Mouse (Mus musculus): ENCODE measurements around the gene Foxe1.

Foxe1 gene

GRCm38 (mm10) chr4:46343596-46344260 lies at the start of gene Foxe1:
Foxe1 (plus strand) TSS chr4:46343609.
- peak in 1 of 2 experiments; percentile 19 for DNase-seq

- no peak for DNase-seq
Measured at GRCm38 (mm10) chr4:46304071-46304470, 39.3 kb upstream of the Foxe1 start.

GRCm38 (mm10) chr4:46304757-46305384 lies 38.5 kb upstream of the Foxe1 start:
- peak; percentile 73 to 75 for DNase-seq

GRCm38 (mm10) chr4:46305436-46305835 lies 38.0 kb upstream of the Foxe1 start:
- DNase-seq, result no peak

GRCm38 (mm10) chr4:46307341-46307740 lies 36.1 kb upstream of the Foxe1 start:
- no peak for DNase-seq

- no peak for DNase-seq
Measured at GRCm38 (mm10) chr4:46307869-46308268, 35.5 kb upstream of the Foxe1 start.

GRCm38 (mm10) chr4:46311631-46312030 lies 31.8 kb upstream of the Foxe1 start:
- DNase-seq, result no peak

GRCm38 (mm10) chr4:46321730-46322389 lies 21.5 kb upstream of the Foxe1 start:
- no peak for DNase-seq

GRCm38 (mm10) chr4:46322715-46323114 lies 20.7 kb upstream of the Foxe1 start:
- no peak for DNase-seq

- DNase-seq, result no peak
Measured at GRCm38 (mm10) chr4:46328906-46329305, 14.5 kb upstream of the Foxe1 start.

- DNase-seq, result no peak
Measured at GRCm38 (mm10) chr4:46335846-46336245, 7.6 kb upstream of the Foxe1 start.

- no peak for DNase-seq
Measured at GRCm38 (mm10) chr4:46337990-46338389, 5.4 kb upstream of the Foxe1 start.

- no peak for DNase-seq
Measured at GRCm38 (mm10) chr4:46339026-46339425, 4.4 kb upstream of the Foxe1 start.

- DNase-seq, result no peak
Measured at GRCm38 (mm10) chr4:46339584-46339983, 3.8 kb upstream of the Foxe1 start.

- no peak for DNase-seq
Measured at GRCm38 (mm10) chr4:46341831-46342680, 1.4 kb upstream of the Foxe1 start.

- no peak for DNase-seq
Measured at GRCm38 (mm10) chr4:46342711-46343286, 610 bp upstream of the Foxe1 start.

GRCm38 (mm10) chr4:46344288-46344687 lies 879 bp downstream of the Foxe1 start:
- DNase-seq, result peak; percentile 15 to 33

- DNase-seq, result no peak
Measured at GRCm38 (mm10) chr4:46345056-46345772, 1.8 kb downstream of the Foxe1 start.

GRCm38 (mm10) chr4:46345773-46346100 lies 2.3 kb downstream of the Foxe1 start:
- no peak for DNase-seq

GRCm38 (mm10) chr4:46346221-46346620 lies 2.8 kb downstream of the Foxe1 start:
- no peak for DNase-seq

- DNase-seq, result no peak
Measured at GRCm38 (mm10) chr4:46347141-46347540, 3.7 kb downstream of the Foxe1 start.

All from thymus, postnatal 36 days (tissue).